Mouse (Mus musculus) limb, embryonic 14.5 days (tissue): ENCODE measurements around the gene Stk38l. TPM values are rescaled to one million over a fixed set of nuclear protein-coding genes. Genes with fewer than 3 reads are reported as not detected.

ENCODE experiments used
- ATAC-seq: fragments of 200-750 bp; cut with Nextera tagmentation; 2 replicates; pipeline ENCODE4 v1.8.0; 2017; ENCODE audit warnings: low read depth, moderate number of reproducible peaks, moderate TSS enrichment; ENCODE audit not compliant: low FRiP score
- DNase-seq: peaks from one replicate; pipeline ENCODE4 v3.0.0-alpha.2; 2015; ENCODE audit warnings: low spot score
- H3K27ac ChIP-seq: fragments of 300-500 bp; sonication (generic); replicated peaks from 2 replicates; pipeline ENCODE4 v1.5.1; 2014; ENCODE audit warnings: low read depth, mild to moderate bottlenecking, low read length, moderate library complexity, mixed read lengths
- H3K27me3 ChIP-seq: fragments of 300-500 bp; sonication (generic); 2 replicates; pipeline ENCODE4 v1.6.1; 2014; ENCODE audit warnings: low read length, mixed read lengths; ENCODE audit not compliant: control insufficient read depth, insufficient read depth
- H3K36me3 ChIP-seq: fragments of 300-500 bp; sonication (generic); 2 replicates; pipeline ENCODE4 v1.6.1; 2014; ENCODE audit warnings: mild to moderate bottlenecking, low read length, moderate library complexity, mixed read lengths; ENCODE audit not compliant: control insufficient read depth, insufficient read depth
- H3K4me1 ChIP-seq: fragments of 300-500 bp; sonication (generic); 2 replicates; pipeline ENCODE4 v1.6.1; 2014; ENCODE audit warnings: antibody characterized with exemption, low read length, mixed read lengths; ENCODE audit not compliant: control insufficient read depth, insufficient read depth
- H3K4me2 ChIP-seq: fragments of 300-500 bp; sonication (generic); replicated peaks from 2 replicates; pipeline ENCODE4 v1.6.1; 2014; ENCODE audit warnings: low read depth, mild to moderate bottlenecking, low read length, moderate library complexity; ENCODE audit not compliant: severe bottlenecking
- H3K4me3 ChIP-seq: fragments of 300-500 bp; sonication (generic); replicated peaks from 2 replicates; pipeline ENCODE4 v1.5.1; 2014; ENCODE audit warnings: low read length
- H3K9ac ChIP-seq: fragments of 300-500 bp; sonication (generic); 2 replicates; pipeline ENCODE4 v1.6.1; 2014; ENCODE audit warnings: mild to moderate bottlenecking, low read depth, low read length, moderate library complexity; ENCODE audit not compliant: severe bottlenecking
- H3K9me3 ChIP-seq: fragments of 300-500 bp; sonication (generic); 2 replicates; pipeline ENCODE4 v1.6.1; 2016; ENCODE audit warnings: low read length; ENCODE audit not compliant: control insufficient read depth
- POLR2A ChIP-seq: fragments of 200-500 bp; IDR thresholded peaks from 2 replicates; pipeline ENCODE4 v1.8.0; 2012; ENCODE audit warnings: inconsistent platforms, mild to moderate bottlenecking, moderate library complexity, borderline replicate concordance; ENCODE audit not compliant: insufficient read depth, insufficient read length; ENCODE audit errors: extremely low read depth
- WGBS: fragments of 180-500 bp; shearing (Covaris S2); extraction: QIAGEN DNeasy Blood & Tissue Kit; methylation state at CpG from one replicate; pipeline ENCODE4 v1.1.7; 2014; 5-methylcytosine and 5-hydroxymethylcytosine counted together
- polyA plus RNA-seq, 2 experiments: library from polyadenylated mRNA; depleted of rRNA in 1 of 2; stranded (reverse) in 1 of 2; unstranded in 1 of 2; fragments of >200 nt; fragmentation: Nextera tagmentation in 1 of 2; extraction: Ambion mirVana in 1 of 2; gene quantifications; 2 replicates each; pipeline versions ENCODE4 v1.2.1 to v1.2.3; 2012 to 2014

Stk38l gene
- polyA plus RNA-seq, 2 experiments = 10.1 to 21.4 TPM

DNA sequence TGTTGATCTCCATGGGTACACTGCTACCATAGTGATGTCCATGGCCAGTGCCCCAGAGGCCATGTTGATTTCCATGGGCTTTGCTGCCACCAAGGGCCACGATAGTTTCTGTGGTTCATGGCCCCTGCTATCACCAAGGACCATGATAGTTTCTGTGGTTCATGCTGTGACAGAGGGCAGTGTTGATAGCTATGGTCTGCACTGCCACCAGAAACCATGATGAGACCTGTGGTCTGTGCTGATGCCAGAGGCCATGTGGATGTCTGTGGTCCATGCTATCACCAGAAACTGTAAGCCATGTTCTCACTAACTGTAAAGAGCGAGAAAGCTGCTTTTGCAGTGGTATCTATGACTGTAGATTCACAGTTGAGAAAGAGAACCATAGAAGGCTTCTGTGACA lies 30.3 kb downstream of the Stk38l start:
- TF ChIP-seq POLR2A = no peak
- no peak overlapping the region for H3K4me2 ChIP-seq
- H3K9me3 ChIP-seq = no peaks in the 10 kb centered on the region
- H3K36me3 ChIP-seq = 0 out of 2 replicates have a peak, but pooled peaks cover 2% of the 10 kb centered on the region
- H3K27me3 ChIP-seq = no peaks in the 10 kb centered on the region
- H3K27ac ChIP-seq = no peak overlapping the region
- WGBS = 94% methylated on average over 2 of the region's 2 CpGs
- DNase-seq = no peak
- no peak overlapping the region for H3K4me3 ChIP-seq
- no peak overlapping the region for H3K9ac ChIP-seq
- ATAC-seq = no peak
- H3K4me1 ChIP-seq = peaks cover 36% of the 10 kb centered on the region

DNA sequence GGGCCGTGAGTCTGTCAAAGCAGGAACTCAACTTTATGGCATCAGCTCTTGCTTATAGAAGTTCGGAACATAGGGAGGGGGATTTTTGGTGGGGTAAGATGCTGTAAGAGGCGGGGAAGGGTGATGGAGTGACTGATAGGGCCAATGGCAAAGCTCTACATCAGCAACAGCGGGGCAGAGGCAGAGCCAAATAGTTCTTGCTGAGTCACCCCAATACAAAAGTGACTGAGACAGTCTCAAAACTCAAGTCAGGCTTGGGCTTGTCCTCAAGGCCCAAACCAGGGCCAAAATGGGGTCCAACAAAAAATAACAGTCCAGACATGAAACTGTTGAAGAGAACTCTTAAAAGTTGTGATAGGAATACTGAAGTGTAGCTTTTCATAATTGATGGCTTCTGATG lies 30.9 kb downstream of the Stk38l start:
- ATAC-seq (no peak), DNase-seq (no peak)
- 92% methylated on average over 4 of the region's 4 CpGs for WGBS

DNA sequence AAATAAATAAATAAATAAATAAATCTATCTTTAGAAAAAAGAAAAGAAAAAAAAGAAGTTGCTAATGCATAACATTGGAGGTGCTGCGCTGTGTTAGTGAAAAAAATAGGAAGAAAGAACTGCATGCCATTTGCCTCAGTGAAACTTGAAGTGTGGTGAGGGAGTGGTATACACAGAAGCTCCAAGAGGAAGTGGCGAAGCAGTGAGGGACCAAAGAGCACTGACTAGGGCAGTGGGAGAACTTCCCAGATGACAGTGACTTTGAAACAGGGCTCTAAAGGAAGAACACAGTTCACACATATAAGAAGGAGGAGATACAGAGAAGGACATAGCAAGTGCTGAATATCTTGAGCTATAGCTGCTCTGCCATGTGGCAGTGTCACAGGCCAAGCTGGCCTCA lies 34.2 kb downstream of the Stk38l start:
- Histone ChIP-seq H3K4me3 (no peak overlapping the region), H3K9me3 (no peaks in the 10 kb centered on the region), H3K4me1 (peaks cover 23% of the 10 kb centered on the region), H3K27me3 (no peaks in the 10 kb centered on the region), H3K36me3 (0 out of 2 replicates have a peak, but pooled peaks cover 7% of the 10 kb centered on the region), H3K9ac (no peak overlapping the region), H3K27ac (no peak overlapping the region), H3K4me2 (no peak overlapping the region)
- 94% methylated on average over 2 of the region's 2 CpGs for WGBS
- no peak for DNase-seq
- no peak for TF ChIP-seq POLR2A
- ATAC-seq = no peak

More for the DNA sequence above, 30.9 kb downstream of the Stk38l start:
- Histone ChIP-seq H3K4me1 (peaks cover 36% of the 10 kb centered on the region), H3K4me2 (no peak overlapping the region), H3K9ac (no peak overlapping the region), H3K27ac (no peak overlapping the region), H3K36me3 (0 out of 2 replicates have a peak, but pooled peaks cover 7% of the 10 kb centered on the region), H3K9me3 (no peaks in the 10 kb centered on the region), H3K27me3 (no peaks in the 10 kb centered on the region), H3K4me3 (no peak overlapping the region)
- TF ChIP-seq POLR2A = no peak

DNA sequence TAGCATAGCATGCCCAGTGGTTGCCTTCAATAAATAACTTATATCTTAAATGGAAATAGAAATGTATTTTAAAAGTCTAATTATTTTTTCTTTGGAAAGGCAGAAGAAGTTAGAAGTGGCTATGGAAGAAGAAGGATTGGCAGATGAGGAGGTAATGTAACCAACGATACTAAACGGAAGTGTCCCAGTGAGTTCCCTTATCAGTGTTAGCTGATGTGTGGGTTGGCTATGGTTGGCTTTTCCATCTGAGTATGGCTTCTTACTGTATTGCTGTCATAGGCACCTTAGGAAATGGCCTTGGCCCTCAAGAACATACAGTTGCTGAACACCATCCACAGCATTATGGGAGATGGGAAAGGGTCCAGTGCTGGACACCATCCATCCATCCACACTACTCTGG lies 35.2 kb downstream of the Stk38l start:
- no peak overlapping the region for H3K27ac ChIP-seq
- WGBS = 98% methylated on average over 2 of the region's 2 CpGs
- 0 out of 2 replicates have a peak, but pooled peaks cover 7% of the 10 kb centered on the region for H3K36me3 ChIP-seq
- no peak overlapping the region for H3K4me2 ChIP-seq
- H3K27me3 ChIP-seq = no peaks in the 10 kb centered on the region
- H3K9me3 ChIP-seq = no peaks in the 10 kb centered on the region
- H3K4me3 ChIP-seq = no peak overlapping the region
- H3K9ac ChIP-seq = no peak overlapping the region
- ATAC-seq (no peak), DNase-seq (no peak)
- no peak for TF ChIP-seq POLR2A
- peaks cover 18% of the 10 kb centered on the region; the same call in 1 of the 2 replicates for H3K4me1 ChIP-seq

DNA sequence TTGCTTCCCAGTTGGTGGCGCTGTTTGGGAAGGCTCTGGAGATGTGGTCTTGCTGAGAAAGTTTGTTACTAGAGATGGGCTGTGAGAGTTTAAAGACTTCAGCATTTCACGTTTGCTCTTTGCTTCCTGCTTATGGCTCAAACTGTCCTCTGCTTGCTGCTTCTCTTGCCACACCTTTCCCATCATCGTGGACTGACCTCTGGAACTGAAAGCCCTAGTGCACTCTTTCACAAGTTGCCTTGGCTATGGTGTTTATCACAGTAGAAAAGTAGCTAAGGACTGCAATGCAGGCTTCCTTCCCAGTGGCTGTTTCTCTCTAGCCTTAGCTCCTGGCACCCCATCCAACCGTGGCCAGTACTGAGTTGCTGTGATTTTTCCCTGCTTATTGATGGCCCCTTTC lies 35.9 kb downstream of the Stk38l start:
- DNase-seq (no peak), ATAC-seq (no peak)
- Histone ChIP-seq H3K27ac (no peak overlapping the region), H3K4me1 (peaks cover 18% of the 10 kb centered on the region; the same call in 1 of the 2 replicates), H3K36me3 (0 out of 2 replicates have a peak, but pooled peaks cover 7% of the 10 kb centered on the region), H3K4me2 (no peak overlapping the region), H3K9me3 (no peaks in the 10 kb centered on the region), H3K4me3 (no peak overlapping the region), H3K27me3 (no peaks in the 10 kb centered on the region), H3K9ac (no peak overlapping the region)
- WGBS = 70% methylated on average over 4 of the region's 4 CpGs
- TF ChIP-seq POLR2A = no peak
